Mouse (Mus musculus) cerebellum, adult (tissue): Measurements from ENCODE around the gene Fut11.
"Not testable (repeated sequence)": the region's sequence is repeated elsewhere in the genome, so short reads cannot be mapped to it uniquely, and the experiment has no call there.

Source experiments
- ATAC-seq: cut with Nextera tagmentation; 2 replicates; pipeline ENCODE4 v1.9.2; 2017; ENCODE audit warnings: mild to moderate bottlenecking, moderate library complexity, mixed read lengths; ENCODE audit not compliant: insufficient number of reproducible peaks, low FRiP score, low TSS enrichment

Gene Fut11

DNA sequence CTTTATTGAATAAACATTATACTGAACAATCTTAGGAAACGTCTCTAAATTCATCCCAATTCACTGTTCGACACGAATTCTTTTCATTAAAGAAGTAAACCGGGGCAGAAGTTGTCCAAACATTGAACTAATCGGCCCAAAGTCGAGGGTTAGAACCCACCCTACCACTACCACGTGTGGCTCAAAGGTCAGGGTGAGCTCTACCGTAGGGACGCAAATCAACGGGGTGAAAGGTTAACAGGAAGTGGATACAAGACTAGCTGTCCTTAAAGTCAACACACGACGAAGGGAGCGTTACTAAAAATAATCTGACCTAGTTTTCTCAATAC is 21.1 kb upstream of the Fut11 start:
- peak; percentile 71 for ATAC-seq

DNA sequence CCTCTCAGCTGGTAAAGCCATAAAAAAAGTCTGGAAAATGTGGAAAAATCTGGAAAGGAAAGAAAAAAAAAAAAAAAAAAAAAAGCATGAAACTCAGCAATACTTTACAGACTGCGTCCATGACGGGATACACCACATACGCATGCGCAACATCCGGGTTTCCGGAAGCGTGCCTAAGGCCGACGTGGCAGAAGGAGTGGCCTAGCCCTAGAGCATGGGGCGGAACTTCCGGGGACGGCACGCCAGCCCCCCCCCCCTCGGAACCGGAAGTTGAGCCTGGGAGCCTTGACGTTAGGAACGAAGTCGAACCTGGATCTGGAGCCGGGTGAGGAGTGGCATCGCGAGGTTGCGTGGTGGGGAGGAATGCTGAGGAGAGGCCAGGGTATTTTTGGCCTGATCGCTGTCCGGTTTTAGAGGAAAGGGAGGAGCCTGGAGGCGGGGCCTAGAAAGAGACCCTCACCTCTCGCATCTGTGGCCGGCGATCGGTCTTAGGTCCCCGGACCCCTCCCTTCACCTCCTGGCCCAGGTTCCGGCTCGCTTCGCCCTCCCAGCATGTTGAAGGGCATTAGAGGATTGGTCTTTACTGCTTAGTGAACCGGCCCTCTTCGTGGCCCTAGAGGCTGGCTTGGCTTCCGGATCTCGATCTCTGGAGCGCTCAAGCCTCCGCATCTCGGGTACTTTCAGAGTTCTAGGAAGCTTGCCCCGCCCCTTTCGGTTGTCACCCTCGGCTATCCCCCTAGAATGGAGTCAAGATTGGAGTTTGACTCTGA is 20.5 kb upstream of the Fut11 start, which contains the start of gene Sec24c:
Gene Sec24c (plus strand): TSS at position 245 of the 770 bp plus-strand sequence.
- peak; percentile 96 for ATAC-seq

DNA sequence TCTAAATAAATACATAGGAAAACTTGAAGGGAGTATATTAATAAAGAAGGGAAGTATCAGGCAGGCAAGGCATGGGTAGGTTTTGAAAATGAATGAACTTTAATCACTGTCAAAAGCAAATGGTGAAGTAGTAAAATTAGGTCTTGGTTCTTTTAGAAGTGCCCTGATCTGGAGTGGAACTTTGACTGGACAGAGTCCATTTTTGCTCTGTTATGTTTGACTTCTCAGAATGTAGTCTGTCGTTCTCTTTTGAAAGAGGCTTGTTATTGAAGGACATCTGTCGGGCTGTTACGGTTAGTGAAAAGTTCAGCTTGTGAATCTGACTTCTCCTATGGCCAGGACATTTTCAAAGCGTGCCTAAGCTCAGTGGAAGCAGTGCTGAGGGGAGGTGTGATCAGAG is 16.9 kb upstream of the Fut11 start:
- ATAC-seq: no peak

DNA sequence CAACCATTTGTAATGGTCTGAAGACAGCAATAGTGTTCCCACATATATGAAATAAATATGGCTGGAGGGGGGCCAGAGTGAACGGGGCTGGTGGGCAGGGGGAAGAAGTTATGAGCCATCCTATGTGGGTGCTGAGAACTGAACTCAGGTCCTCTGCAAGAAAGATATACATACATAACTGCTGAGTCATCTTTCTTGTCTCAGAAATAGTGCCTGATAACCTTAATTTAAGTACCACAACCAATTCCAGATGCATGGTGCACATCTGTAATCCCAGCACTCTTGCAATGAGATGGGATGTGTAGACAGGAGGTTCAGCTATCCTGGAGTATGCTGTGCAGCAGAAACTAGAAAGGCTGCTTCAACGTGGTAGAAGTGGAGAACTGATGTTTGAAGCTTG is 13.0 kb upstream of the Fut11 start:
- ATAC-seq: no peak

DNA sequence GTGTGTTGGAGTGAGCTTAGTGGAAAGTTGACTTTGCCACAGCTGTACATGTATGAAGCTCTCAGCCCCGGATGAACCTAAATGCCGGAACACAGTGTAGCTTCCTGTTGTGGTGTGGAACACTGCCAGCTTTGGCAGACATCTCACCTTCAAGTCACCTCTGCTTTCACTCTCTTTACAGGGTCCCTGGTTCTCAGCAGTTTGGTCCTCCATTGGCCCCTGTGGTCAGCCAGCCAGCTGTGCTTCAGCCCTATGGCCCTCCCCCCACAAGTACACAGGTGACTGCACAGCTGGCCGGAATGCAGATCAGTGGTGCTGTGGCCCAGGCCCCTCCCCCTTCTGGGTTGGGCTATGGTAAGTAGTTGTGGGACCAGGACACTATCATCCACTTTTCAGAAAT is 12.3 kb upstream of the Fut11 start:
- ATAC-seq: no peak

DNA sequence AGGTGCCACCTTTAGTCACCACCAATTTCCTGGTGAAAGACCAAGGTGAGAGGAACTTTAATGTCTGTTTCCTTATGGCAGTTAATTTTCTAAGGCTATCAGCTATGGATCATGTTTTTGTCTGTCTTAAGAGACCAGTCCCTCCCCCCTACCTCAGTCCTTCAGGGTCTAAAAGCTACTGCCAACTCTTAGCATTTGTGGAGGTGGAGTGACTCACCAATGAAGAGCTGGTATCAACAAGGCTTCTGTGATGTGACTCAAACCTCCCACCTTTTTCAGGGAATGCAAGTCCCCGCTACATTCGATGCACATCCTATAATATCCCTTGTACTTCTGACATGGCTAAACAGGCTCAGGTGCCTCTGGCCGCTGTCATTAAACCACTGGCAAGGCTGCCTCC is 8.2 kb upstream of the Fut11 start:
- ATAC-seq: no peak

DNA sequence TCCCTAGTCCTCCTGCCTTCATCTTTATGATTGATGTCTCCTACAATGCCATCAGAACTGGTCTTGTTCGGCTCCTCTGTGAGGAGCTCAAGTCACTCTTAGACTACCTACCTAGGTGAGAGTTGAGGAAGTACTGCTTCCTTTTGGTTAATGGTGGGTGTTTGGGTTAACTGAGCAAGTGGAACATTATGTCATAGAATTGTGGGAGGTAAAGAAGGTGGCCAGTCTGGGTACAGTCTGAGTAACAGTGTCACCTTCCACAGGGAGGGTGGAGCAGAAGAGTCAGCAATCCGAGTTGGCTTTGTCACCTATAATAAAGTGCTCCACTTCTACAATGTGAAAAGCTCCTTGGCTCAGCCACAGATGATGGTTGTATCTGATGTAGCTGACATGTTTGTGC is 5.8 kb upstream of the Fut11 start:
- no peak for ATAC-seq

DNA sequence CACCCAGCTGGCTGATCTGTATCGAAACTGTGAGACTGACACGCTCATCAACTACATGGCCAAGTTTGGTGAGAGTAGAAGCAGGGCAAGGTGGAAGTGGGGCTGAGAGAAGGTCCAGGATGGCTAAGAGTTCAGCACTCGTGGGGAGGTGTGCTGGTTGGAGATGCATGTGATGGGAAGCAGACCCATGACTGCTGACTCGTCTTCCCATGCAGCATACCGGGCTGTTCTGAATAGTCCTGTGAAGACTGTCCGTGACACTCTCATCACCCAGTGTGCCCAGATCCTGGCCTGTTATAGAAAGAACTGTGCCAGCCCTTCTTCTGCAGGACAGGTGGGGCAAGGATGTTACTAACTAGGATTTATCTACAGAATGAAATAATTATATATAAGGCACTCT is 3.0 kb upstream of the Fut11 start:
- no peak for ATAC-seq

DNA sequence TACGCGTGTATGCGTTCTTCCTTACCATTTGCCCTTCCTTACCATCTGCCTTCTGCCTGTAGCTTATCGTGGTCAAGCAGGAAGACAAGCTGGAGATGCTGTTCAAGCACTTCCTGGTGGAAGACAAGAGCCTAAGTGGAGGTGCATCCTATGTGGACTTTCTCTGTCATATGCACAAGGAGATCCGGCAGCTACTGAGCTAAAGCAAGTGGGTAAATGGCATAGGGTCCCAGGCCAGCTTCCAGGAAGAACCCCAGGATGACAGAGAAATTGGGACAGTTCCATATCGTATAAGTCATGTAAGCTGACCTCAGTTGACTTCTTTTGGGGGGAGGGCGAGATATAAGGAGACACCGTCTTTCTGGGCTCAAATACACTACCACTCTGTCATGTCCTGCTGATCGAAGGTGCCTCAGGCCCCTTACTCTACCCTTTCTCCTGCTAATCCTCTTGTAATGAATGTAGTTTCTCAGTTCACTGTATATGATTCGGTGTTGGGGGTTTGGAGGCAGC is 1.1 kb upstream of the Fut11 start:
- ATAC-seq: no peak

DNA sequence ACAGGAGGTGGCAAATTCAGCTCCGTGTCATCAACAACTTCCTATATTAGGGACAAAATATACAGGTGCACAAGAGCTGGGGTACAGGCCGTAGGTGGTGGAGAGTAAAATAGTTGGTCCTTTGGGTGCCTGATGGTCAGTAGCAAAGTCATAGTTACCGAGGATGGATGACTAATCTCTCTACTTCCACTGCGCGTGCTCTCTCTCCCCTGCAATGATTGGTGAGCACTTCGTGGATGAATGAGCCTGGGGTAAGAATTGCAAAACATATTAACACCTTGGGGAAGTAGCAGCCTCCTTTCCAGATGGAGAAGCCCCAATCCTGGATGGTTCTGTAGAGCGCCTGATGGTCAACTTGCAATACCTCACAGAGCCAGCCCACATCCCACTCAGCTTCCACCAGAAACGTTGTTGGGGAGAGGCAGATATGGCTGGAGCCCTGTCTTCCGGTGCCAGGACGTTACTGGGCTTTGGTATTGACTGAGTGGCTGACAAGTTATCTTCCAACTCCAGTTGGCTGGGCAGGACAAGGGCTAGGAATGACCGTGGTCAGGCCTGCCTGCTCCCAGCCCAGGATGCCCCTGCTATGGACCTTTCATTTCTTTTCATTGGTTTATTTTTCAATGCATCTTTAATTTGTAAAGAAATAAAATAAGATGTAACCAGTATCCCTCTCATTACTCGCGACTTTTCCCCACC is 434 bp upstream of the Fut11 start:
- peak; percentile 6; the same call in 1 of the 2 replicates for ATAC-seq

DNA sequence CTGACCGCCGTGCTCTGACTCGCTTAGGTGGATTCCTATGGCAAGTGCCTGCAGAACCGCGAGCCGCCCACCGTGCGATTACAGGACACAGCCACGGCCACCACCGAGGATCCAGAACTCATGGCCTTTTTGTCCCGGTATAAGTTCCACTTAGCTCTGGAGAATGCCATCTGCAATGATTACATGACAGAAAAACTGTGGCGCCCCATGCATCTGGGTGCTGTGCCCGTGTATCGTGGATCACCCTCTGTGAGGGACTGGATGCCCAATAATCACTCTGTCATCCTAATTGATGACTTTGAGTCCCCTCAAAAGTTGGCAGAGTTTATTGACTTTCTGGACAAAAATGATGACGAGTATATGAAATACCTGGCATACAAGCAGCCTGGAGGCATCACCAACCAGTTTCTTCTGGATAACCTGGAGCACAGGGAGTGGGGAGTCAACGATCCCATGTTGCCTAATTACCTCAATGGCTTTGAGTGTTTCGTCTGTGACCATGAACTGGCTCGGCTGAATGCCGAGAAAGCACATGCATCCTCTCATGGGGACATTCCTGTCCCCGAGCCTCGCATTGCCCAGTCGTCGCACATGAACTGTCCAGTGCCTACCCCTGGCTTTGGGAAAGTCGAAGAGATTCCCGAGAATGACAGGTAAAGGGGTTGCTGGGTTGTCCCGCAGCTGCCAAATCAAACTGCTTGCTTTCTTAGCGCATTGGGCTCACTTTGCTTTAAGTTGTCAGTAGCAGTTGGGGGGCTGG is 1.2 kb downstream of the Fut11 start:
- no peak for ATAC-seq

DNA sequence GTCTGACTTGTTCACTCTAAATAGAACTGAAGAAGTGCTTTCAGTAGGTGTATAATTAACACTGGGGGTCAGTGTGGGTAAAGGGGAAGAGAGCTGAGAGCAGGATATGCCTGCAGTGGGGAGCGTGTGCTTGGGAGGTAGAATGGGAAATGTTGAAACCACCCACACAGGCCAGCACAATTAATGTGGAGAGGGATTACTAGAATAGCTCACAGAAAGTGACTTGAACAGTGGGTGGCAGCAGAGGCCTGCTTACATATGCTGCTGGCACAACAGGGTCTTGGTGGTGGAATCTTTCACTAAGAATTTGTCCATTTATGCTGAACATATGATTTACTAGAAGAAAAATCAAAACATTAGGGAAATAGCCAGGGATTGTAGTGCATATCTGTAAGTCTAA is 2.2 kb downstream of the Fut11 start:
- no peak for ATAC-seq

DNA sequence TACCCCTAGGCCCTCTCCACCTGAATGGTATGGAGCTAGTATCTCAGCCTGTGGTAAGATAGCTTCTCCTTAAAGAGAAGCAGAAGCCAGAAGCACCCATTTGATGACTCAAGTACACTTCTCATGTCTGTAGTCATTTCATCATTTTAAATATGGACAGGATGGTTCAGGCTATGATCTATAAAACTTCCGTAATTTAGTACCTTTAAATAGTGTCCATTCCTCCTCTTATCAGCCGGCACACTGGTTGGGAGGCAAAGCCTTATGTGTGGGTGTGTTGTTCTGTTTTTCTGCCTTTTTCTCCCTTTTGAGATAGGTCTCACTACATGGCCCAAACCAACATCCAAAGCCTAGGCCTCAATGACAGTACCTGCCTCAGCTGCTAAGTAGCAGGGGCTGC is 3.7 kb downstream of the Fut11 start:
- no peak for ATAC-seq

DNA sequence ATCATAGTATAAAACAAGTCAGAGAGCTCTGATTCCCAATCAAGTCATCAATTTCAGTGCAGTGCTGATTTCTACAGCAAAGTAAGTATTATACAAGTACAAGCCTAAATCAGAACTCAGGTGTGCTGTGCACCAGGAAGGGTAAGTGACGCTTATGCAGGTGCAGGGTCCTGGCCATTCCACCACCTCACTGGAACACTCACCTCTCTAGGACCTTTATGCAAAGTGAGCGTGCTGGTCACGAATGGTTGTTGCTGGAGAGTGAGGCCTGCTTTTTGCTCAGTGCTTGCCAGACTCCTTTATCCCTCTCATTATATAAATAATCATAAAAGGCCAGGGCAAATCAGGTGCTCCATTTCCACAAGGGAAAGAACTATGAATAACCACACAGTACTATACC is 5.6 kb downstream of the Fut11 start:
- no peak for ATAC-seq

DNA sequence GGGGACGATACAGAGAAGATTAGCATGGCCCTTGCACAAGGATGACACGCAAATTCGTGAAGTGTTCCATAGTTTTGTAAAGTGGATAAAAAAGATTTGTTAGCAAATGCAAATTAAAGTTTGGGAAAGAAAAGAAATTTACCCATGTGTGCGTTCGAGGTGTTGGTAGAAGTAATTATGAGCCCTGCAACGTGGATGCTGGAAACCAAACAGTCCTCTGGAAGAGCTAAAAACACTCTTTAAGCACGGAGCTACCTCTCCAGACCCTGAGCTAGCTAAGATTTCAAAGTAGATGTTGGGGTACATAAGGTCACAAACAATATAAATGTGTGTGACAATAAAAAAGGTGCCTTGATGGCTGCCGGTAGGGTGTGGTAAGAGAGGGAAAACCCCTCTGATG is 6.8 kb downstream of the Fut11 start:
- ATAC-seq: no peak

DNA sequence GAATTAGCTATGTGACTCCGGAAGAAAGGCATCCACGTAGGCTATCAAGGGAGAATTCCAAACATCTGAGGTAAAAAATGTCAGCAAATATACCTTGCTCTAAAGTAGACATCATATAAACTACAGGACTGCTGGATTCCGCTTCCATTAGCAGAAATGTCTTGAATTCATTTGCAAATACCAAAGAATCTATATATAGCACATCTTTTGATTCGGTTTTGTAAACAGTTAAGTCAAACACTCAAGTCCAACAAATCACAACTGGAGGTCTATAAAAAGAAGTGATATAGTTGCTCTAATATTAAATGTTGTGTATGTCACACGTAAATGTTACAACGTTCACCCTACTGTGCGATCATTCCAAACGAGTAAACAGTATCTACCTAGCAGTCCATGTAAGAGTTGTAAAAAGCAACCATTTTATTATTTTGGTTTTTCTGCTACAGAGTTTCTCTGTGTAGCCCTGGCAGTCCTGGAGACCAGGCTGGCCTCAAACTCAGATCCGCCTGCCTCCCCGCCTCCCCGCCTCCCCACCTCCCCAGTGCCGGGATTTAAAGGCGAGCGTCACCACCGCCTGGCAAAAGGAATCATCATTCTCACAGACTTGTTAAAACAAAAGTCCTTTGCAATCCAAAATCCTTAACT is 7.5 kb downstream of the Fut11 start:
- ATAC-seq: no peak

DNA sequence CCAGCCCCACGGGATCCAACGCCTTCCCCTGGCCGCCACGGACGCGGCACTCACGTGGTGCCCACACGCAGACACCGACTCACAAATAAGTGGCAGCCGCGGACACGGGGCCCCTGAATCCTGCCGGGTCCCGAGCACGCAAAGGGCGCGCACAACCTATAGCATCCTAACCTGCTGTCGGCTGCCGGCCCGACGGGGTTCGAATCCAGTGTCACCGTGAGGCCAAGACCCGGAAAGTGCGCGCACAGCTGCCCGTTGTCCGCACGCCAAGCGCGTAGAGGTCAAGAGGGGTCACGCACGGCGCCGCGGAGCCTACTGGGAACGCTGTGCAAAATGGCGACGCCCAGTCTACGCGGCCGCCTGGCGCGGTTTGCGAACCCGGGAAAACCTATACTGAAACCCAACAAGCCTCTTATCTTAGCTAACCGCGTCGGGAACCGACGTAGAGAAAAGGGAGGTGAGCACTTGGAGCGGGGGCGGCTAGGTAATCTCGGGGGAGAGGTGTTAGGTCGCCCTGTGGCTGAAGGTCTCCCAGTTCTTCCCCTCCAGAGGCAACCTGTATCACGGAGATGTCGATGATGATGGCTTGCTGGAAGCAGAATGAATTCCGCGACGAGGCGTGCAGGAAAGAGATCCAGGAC is 8.1 kb downstream of the Fut11 start, which contains the start of gene Chchd1:
Gene Chchd1 (plus strand): TSS at position 266 of the 641 bp plus-strand sequence.
- peak; percentile 60 for ATAC-seq

DNA sequence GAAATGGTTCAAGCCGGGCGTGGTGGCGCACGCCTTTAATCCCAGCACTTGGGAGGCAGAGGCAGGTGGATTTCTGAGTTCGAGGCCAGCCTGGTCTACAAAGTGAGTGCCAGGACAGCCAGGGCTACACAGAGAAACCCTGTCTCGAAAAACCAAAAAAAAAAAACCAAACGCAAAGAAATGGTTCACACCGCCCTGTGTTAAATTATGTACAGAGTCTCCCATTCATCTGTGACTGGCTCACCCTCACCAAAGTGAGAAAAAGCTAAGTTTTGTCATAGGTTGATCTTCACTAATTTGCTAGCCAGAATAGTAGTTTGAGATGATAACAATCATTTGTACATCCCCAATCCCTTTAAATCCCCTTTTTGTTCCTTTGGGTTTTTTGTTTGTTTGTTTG is 8.7 kb downstream of the Fut11 start:
- ATAC-seq: not testable (repeated sequence)

DNA sequence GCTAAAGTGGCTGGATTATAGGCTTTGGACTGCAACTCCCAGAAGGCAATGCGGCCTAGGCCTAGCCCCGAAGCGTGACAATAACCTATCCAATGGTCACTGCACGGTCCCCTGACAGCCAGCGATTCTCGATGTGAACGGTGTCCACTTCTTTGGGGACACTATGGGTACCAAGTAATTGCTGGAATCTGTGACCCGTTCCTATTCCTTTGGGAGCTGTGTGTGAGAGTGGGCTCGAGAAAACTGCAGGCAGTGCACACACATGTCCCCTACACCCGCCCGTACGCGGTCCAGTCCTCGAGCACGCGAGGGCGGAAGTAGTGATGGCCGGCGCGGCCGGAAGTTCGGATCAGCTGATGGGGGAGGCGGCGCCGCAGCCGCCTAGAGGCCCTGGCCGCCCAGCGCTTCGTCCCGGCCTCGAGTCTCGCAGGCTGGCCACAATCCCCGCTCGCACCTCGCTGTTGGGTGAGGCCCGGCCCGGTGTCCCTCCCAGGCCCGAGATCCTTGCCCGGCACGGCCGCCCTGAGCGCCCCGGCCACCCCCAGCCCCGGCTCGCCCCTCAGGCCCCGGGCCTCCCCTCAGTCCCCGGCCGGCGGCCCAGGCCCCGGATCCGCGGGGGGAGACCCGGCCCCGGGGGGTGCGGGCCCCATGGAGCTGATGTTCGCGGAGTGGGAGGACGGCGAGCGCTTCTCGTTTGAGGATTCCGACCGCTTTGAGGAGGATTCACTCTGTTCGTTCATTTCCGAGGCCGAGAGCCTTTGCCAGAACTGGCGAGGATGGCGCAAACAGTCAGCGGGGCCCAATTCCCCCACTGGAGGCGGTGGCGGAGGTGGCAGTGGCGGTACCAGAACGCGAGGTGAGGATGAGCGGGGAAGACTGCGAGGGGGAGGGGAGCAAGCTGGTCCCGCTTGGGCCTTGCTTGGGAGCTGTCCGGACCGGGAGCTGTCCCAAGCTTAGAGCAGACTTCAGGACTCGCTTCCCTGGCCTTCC is 12.7 kb downstream of the Fut11 start, which contains the start of gene Zswim8:
Gene Zswim8 (plus strand): TSS at position 352 of the 990 bp plus-strand sequence.
- peak; percentile 95 for ATAC-seq
